Mouse (Mus musculus): ENCODE data around the gene Rps29.
A peak's percentile ranks its signal among the peaks of the same experiment; 100 is the strongest.
"Not testable (repeated sequence)": the region's sequence is repeated elsewhere in the genome, so short reads cannot be mapped to it uniquely, and the experiment has no call there.

Rps29 gene

DNA sequence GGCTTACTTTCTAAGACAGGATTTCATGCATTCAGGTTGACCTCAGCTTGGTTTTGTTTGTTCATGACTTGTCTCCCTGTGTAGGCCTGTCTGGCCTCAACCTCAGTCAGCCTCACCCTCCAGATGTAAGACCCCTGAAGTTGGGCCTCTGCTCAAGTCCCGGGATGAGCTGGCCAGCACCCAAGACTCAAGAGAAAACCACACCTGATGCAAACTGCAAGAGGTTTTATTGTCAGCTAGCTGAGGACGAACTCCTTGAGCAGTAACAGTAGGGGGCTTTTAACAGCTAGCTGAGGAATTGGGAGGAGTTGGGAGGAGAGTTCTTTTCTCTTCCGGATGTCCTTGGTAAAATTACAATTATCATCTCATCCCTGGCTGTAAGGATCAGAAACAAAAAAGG, 18.5 kb upstream of the Rps29 start:
- DNase-seq: no peak

DNA sequence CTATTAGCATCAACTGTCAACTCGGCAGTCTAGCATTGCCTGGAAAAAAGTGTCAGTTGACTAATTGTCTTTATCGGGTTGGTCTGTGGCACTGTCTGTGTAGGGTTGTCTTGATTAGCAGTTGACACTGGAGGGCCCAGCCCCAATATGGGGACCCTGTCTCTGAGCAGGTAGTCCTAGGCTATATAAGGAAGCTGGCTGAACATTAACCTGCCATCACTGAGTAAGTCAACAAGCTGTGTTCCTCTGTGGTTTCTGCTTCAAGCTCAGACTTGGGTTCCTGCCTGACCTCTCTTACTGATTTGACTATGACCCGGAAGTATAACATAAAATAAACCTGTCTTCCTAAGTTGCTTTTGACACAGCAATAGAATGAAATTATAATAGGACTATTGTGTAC, 17.0 kb upstream of the Rps29 start:
- DNase-seq: no peak

DNA sequence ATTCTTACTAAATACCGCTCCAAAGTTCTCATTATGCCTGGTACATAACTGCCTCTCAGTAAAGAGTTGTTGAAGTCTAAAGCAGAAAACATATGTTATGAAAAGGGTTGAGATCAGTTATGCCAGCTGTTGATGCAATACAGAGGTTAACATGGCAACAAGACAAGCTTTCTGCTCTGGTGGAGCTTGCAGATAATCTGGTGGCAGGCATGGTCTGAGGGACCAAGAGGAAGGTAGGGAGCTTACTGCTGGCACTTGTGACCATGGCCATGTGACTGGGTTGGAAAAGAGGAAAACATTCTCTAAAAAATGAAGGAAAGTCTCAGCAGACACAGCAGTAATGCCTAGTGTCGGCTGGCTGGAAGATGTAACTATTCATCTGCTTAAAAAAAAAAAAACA, 12.3 kb upstream of the Rps29 start:
- no peak for DNase-seq

DNA sequence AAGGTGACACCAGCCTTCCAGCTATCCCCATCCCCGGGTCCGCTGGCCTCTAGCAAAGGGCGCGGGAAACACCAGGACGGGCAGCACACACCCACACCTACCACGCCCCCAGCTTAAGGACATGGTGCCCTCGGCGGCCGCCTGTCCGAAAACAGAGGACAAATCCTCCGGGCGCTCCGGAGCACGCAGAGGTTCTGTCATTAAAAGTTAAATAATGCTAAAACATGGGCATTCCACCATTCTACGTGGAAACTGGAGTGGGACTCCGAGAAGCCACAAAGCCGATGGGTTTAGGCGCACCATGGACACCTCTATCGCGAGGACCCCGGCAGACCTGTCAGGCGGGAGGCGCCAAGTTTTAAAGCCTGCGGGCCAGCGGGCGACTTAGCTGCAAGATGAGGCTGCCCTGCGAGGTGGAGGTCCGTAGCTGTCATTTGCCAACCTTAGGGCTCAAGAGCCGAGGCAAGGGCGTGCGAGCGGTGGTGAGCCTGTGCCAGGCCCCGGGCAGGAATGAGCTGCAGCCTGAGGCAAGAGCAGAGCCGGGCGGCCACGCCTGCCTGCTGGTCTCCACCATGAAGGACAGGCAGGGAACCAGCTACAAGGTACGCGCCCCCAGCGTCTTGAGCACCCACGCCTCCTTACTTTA, 9.6 kb upstream of the Rps29 start, which contains the start of gene Lrr1:
Gene Lrr1 (plus strand): TSS at position 354 of the 646 bp plus-strand sequence.
- DNase-seq: peak; percentile 89 to 93

DNA sequence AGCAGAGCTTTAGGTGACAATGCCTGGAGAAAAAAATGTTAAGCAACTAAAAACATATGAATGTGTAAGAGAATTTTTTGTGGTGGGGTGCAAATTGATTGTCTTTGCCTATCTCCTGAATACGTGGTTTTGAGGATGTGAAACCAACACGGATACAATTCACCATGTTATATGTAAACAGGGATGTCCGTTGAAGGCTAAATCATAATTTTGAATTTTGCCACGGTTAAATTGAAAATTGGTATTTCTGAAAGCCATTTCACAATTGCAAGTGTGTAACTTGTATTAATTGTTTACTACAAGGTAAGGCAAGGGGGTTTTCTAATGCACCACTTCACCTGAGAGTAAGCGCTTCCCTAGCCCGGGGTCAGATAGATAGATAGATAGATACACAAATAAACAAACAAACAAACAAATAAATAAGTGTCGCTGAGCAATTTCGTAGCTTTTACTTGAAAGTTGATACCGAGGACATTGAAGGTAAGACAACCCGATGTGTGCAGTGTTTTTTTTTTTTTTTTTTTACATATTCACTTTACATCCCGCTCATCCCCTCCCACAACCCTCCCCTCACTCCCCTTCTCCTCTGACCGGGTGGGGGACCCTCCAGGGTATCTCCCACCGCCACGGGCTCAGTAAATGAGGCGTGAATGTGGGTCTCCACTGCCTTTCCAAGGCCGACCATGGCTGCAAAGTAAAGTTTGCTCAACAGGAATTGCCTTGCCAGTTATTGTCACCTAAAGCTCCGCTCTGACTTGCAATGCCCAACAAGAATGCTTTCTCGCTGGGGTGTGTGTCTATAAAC, 8.9 kb upstream of the Rps29 start:
- DNase-seq: no peak

DNA sequence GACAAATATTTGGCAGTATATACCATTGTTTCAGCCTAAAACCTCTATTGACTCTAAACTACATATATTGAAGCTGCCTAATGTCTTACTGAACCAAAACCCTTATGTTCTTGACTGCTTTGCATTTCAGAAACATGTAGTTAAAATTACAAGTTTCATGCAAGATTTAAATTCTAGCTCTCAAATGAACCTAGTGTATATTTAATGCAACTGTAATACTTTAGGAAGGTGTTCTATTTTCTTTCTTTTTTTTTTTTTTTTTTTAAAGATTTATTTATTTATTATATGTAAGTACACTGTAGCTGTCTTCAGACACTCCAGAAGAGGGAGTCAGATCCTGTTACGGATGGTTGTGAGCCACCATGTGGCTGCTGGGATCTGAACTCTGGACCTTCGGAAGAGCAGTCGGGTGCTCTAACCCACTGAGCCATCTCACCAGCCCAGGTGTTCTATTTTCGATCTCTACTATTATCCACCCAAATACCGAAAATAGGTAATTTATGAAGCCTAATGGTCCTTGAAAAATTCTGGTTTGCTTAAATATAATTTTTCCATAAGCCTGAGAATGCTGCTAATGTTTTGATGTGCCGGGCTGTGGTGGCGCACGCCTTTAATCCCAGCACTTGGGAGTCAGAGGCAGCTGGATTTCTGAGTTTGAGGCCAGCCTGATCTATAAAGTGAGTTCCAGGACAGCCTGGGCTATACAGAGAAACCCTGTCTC, 8.0 kb upstream of the Rps29 start:
- not testable (repeated sequence) for DNase-seq

DNA sequence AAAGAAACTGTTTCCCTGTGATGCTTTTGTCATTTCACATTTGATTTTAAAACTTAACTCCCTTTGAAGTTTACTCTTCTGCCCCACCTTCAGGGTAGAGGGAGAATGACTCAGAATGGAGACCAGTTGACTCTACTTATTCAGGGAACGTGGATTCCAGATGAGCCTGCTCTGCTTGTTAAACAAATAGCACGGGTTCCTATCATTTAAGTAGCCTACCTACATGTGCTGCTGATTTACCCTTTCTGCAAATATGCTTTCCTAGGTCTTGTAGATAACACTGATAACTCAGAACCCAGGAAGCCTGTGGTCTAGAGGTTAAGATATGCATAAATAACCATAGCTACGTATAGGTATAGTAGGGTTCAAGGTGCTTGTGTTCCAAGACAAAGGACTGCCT, 5.9 kb upstream of the Rps29 start:
- no peak for DNase-seq

DNA sequence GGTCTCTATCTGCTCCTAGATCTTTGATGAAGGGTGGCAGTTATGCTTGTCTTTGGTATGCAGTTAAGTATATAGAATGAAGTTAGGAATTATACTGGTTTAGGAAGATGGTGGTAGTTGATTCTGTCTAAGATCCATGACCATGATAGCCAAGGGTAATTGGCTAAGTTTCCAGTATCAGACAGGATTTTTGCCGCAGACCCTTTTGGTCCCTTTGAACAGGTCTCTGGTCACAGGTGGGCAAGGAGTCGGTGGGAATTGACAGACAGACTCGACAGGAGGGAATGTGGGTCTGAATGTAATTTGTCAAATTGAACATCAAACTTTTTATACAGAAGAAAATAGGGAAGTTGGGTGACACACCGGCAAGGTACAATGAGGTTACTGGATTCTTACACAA, 4.6 kb upstream of the Rps29 start:
- not testable (repeated sequence) for DNase-seq

DNA sequence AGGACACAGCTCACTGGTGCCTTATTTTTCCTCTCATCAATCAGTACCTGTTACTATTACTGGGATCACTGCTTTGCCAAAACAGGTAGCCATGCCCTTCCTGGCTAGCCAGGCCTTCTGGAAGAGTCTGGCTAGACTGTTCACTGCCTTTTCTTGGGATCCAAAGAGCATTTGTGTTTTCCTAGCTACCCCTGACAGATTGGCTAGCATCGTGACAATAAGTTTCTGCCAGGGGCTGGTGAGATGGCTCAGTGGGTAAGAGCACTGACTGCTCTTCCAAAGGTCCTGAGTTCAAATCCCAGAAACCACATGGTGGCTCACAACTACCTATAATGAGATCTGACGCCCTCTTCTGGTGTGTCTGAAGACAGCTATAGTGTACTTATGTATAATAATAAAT, 1.7 kb upstream of the Rps29 start:
- DNase-seq: not testable (repeated sequence)

DNA sequence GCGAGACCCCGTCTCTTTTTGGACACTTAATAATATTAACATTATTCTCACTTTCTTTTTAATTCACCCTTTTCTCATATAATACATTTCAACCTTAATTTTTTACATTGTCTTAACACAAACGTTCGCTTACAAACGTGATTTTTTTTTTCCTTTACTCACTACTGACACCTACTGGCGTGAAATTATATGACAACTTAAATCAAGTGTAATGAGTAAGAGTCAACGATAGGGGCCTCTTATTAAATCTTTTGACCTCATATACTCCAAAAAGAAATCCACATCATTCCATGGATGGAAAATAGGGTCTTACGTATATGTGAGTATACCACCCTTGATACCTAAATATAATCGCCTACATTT, 573 bp upstream of the Rps29 start:
- peak; percentile 16 to 76 for DNase-seq

DNA sequence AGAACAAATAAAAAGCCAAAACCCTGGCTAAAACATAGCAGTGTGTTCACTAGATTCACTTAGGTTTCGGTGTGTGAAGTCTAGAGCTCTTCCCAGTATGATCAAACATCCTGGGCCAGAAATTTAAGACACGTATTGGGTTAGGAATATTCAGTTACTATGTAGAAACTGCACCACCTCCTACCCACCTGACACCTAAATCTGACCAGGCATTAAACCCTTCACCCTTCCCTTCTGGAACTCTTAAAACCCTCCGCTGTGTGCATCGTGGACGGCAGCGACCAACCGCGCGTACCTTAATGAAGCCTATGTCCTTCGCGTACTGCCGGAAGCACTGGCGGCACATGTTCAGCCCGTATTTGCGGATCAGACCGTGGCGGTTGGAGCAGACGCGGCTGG, 621 bp downstream of the Rps29 start:
- DNase-seq: no peak

DNA sequence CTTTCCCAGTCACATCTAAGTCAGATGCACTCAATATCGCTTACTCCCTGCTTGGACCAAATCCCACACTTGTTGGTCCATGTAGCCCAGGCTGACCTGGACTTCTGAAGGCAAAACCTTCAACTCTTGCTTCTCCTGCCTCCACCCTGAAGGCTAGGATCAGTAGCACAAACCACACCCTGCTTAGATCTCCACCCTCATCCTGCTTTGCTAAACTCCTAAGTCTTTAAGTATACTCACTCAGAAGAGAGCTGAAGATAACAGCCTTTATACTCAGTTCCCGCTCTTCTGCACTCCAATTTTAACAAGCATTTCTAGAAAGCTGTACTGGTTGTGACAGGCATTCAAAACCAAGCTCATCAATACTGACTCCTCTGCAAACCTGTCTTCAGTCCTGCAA, 1.9 kb downstream of the Rps29 start:
- no peak for DNase-seq

DNA sequence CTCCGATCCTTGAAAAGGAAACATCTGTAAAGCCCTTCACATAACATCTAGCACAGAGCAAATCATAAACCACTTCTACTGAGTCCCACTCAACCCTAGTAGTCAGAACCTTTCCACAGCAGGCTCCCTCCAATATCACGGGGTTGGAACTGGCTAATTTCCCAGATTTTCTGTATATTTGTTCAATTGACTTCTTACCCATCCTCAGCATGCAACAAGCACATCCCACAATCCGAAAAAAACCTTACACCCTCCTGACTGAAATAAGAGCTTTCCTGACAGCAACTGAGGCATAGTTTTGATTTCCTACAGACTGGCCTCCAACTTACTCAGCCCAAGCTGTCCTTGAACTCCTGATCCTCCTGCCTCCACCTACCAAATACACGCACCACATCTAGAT, 2.5 kb downstream of the Rps29 start:
- DNase-seq: peak in 1 of 2 experiments; percentile 14

DNA sequence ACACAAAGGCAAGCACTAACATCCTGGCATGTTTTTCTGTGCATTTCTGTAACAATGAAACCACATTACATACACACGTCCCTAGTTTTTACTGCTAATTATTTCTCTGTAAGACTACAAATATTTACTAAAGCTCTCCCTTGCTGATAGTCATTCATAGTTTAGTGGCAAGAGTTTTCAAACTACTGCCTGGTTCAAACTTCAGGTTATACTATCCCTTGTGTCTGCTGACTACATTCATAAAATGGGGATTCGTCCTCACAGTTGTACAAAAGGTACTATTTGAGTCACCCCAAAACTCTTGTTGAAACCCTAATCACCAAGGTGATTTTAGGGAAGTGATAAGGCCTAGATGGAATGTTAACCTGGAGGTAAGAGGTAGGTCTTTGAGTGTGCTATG, 3.1 kb downstream of the Rps29 start:
- no peak for DNase-seq

DNA sequence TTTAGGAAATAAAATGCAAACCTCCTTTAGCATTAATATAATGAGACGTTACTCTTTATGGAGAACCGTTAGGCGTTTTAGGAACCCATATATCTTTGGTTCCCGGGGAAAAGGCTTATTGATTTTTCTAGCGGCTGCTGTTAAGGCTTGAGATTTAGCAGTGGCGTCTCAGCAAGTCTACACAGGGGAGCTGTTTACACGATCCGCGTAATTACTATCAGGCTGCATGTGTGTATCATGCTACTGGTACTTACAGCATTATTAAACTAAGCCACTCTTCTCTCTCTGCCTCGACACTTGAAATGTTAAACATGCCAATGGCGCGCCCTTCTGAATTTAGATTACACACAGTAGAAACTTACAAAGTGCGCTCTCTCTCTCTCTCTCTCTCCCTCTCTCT, 8.9 kb downstream of the Rps29 start:
- DNase-seq: no peak

DNA sequence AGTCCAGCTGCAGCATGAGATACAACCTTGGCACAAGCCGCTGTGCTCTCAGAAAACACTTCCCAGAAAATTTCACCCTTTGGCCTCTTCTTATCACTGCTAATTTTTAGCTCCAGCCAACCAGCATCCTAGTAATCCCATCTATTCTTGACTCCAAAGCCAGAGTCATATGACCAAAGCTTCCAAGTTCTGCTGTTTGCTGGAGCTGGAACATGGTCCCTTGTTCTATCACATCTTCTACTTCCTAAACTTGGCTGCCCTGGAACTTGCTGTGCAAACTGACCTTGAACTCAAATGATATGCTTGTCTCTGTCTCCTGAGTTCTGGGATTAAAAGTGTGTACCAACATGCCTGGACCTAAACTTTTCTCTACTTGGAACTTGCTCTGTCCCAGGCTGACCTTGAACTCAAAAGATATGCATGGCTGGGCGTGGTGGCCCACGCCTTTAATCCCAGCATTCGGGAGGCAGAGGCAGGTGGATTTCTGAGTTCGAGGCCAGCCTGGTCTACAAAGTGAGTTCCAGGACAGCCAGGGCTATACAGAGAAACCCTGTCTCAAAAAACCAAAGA, 11.7 kb downstream of the Rps29 start:
- DNase-seq: no peak

DNA sequence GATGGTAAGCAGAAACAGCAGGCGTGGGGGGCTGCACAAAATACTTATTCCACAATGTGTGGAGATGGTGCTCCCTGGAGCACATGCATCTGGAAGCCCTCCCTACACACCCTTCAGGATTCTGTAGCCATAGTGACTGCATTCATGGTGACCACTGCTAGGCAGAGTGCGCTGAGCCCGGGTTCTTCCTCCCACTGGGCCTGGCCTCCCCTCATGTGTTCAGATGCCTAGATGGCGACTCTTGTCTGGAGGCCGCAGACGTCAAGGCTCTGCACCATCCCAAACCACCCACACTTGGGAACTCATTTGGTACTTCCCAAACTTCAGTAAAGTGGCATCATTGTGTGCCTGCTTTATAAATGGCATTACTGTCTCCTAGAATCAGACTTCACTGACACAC, 15.5 kb downstream of the Rps29 start:
- no peak for DNase-seq

DNA sequence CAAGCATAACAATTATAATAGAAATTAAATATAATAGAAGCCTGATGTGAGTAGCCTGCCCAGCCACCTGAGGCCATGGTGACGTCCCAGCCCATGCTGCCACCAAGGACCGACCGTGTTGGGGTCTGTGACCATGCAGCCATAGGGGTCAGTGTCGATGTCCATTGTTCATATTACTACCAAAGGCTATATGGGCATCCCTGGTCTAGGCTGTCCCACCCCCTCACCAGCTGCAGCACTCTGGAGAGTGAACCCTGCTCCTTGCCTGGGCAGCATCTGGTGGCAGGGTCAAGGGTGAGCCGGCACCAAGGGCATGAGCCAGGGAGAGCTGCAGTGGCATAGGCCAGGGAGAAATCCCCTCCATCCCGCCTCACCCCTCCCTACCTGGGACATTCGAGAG, 19.1 kb downstream of the Rps29 start:
- DNase-seq: no peak

DNA sequence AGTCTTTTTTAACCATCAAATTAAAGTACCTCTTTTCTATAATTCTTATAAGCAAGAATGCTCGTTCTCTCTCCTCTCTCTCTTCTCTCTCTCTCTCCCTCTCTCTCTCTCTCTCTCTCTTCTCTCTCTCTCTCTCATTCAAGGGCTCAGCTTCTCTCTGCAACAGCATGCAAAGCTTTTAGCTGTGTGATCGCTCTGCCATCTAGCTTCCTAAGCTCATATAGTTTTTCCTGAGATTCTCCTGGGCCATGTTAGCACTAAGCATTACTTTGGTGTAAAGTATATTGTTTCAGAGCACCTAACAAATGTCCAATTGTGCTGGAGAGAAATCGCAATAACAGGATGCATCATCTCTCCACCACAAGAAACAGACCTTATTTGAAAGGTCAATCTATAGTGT, 19.8 kb downstream of the Rps29 start:
- DNase-seq: no peak

DNA sequence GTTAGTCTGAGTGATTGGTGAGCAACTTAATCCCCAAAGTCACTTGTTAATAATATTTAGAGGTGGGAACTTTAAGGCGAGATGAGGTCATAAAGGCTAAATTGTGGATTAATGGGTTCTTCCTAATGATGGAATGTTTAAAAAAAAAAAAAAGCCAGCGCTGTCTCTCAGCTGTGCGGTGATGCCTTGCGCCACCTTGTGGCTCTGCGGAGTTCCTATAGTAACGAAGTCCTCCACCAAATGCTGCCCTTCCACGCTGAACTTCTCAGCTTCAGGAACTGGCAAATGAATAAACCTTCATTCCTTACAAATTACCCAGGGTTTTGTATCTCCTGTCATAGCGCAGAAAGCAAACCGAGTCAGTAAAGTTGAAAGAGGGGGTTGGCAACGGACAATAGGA, 27.0 kb downstream of the Rps29 start:
- peak; percentile 79 to 80 for DNase-seq

DNA sequence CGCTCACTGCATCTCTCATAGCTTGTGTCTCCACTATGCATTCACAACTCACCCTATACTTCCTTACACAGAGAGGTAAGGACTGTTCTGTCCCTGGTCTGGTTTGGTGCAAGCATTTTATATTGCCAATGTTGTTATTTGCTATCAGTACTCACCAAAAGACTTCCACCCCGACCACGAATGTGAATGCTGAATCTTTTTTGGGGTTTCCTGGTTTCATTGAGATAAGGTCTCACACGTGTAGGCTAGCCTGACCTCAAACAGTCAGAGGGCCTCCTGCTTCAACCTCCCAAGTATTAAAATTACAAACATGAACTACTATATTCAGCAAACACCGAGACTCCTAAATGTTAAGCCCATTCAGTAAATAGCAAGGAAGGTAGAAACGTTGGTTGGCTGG, 27.7 kb downstream of the Rps29 start:
- DNase-seq: no peak

DNA sequence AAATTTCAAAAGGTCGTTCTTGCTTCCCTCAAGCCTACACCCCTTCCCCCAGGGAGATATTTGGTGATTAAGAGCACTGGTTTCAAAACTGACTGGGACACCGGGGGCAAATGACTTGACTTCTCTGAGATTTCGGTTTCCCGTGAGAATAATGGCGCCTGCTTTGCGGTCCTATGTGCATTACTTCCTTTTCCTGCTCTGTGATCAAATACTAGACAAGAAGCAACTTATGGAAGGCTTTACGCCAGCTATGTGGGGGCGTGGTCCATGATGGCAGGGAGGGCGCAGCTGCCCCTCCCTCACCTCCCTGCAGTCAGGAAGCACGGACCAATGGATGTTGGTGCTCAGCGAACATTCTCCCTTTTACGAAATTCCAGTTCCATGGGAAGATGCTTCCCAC, 28.5 kb downstream of the Rps29 start:
- no peak for DNase-seq

DNA sequence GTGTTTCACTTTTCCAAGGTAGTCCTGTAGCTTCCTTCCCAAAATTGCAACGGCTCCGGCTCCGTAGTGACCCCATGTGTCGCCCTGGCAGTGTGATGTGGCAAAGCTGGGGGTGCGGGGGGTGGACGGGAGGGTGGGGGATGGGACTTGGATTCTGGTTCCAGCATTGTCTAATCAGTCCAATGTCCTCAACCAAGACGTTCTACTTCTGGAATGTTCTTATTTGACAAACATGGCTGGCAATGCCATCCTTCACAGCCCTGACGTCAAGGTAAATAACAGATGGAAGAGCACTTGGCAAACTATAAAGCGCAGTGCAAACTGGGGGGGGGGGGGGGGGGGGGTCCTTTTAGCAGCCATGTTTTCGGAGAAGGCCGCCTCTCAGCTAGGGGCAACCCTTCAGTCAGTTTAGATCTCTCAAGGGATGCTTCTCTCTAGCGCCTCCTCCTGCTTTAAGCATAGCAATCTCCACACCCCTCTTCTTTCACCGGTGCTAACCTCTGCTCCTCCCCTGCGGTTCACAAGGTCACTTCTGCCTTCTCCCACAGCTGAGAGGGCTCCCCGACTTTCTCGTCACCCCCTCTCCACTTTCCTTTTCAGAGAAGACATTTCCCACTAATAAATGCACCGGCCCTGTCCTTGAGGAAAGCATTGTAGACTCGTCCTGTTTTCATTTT, 29.2 kb downstream of the Rps29 start:
- DNase-seq: no peak
